Mouse (Mus musculus): ENCODE data around the gene Dkk3. TPM values are rescaled to one million over a fixed set of nuclear protein-coding genes. Genes with fewer than 3 reads are reported as not detected.

The Dkk3 gene
- polyA plus RNA-seq (2016; fragmentation: Nextera tagmentation; extraction: Ambion mirVana) = 21.5 and 28.7 TPM in 2 replicates

DNA sequence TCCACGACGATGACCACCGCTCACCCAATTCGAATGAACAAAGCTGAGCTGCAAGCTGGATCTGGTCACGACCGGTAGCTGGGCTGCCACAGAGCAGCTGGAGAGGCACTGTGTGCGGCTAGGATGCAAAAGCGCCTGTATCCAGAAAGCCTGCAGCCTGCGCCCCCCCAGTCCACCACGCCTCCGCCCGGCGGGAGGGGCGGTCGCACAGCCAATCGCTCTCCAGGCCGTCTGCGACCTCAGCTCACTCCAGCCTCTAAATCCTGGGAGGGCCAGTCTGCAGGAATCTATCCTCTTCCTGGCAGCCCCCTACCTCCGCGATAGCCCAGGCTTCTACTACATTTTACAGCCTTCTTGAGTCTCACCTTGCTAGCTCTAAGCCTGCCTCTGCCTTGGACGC is at the start of gene Dkk3:
Gene Dkk3 (minus strand): TSS at position 116 of the 400 bp plus-strand sequence.
- Histone ChIP-seq H3K9me3 (no peaks in the 10 kb centered on the region), H3K9ac (peak within 1 kb of the TSS; percentile 68), H3K27ac (no peak within 1 kb of the TSS), H3K27me3 (peaks cover 27% of the 10 kb centered on the region), H3K36me3 (replicated peaks) (no peaks in the 10 kb centered on the region), H3K4me3 (replicated peaks) (peak within 1 kb of the TSS; percentile 53), H3K4me1 (peaks cover 21% of the 10 kb centered on the region), H3K4me2 (peak within 1 kb of the TSS; percentile 65)
- WGBS = 3% methylated on average over 21 of the region's 21 CpGs
- peak; percentile 63 for ATAC-seq (ENCODE audit: low FRiP score)

DNA sequence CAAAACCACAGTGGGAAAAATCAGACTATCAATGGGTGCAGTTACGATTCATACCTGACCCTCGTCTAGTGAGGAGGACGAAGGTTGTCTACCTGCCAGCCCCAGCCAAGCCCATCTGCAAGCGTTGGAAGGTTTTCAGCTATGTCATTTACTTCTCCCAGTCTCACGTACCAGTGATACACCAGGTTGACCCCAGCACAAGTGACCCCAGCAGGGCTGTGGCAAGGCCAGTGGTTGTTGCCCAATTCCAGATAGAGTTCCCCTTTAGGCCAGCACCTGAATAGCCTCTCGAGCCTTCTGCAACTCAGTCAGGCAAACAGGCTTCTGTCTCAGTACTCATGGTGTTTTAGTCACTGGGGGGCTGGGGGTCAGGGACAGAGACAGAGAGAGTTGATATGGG is 48.9 kb upstream of the Dkk3 start:
- ATAC-seq (ENCODE audit: low FRiP score) = no peak
- Histone ChIP-seq H3K36me3 (replicated peaks) (no peaks in the 10 kb centered on the region), H3K4me2 (no peak overlapping the region), H3K4me3 (replicated peaks) (no peak overlapping the region), H3K27ac (no peak overlapping the region), H3K27me3 (no peaks in the 10 kb centered on the region), H3K9me3 (no peaks in the 10 kb centered on the region), H3K9ac (no peak overlapping the region), H3K4me1 (peaks cover 3% of the 10 kb centered on the region; the same call in 1 of the 2 replicates)
- WGBS = 92% methylated on average over 6 of the region's 6 CpGs

DNA sequence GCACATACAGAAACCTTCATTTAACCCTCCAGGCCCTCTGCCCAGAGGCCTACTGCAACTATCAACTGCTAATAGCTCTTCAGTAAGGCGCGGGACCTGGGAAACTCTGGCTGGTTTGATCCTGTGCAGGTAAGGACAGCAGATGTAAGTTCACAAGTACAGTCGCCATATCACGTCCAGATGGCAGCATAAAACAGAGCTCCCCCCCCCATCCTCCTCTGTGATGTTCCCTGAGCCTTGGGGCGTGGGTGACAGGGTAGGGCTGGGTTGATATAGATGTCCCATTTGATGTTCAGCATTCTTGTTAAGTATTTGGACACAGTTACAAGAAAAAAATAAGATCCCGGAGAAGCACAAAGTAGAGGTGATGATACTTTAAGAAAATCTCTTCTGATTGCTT is 46.7 kb upstream of the Dkk3 start:
- no peak overlapping the region for H3K4me2 ChIP-seq
- H3K9ac ChIP-seq = no peak overlapping the region
- no peaks in the 10 kb centered on the region for H3K36me3 ChIP-seq (replicated peaks)
- ATAC-seq (ENCODE audit: low FRiP score) = no peak
- H3K9me3 ChIP-seq = no peaks in the 10 kb centered on the region
- no peak overlapping the region for H3K4me3 ChIP-seq (replicated peaks)
- WGBS = 93% methylated on average over 6 of the region's 6 CpGs
- no peaks in the 10 kb centered on the region for H3K27me3 ChIP-seq
- H3K4me1 ChIP-seq = no peaks in the 10 kb centered on the region
- no peak overlapping the region for H3K27ac ChIP-seq

DNA sequence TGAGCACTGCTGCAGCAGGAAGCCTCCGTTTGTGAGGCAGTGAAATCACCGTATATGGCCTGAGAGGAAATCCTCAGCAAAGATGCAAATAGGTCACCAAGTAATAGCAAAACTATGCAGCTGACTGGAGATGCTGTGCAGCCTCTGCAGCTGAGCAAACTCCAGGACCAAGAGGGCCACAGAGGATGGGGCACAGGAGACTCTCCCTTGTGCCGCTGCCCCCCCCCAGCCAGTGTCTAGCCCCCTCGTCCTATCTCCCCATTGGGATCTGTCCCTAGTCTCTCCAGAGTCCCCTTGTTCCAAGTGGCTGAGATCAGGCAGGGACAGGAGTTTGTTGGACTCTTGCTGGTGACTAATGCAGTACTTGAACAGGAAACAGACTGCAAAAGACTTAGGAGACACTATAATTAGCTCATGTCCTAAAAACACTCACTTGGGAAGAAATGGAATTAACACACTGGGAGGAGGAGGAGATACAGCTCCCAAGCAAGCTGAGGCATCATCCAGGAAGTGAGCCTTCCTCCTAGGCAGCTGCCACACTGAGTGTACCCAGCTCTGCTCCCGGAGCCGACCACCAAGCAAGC is 45.6 kb upstream of the Dkk3 start:
- no peak for ATAC-seq (ENCODE audit: low FRiP score)
- 84% methylated on average over 6 of the region's 6 CpGs for WGBS
- Histone ChIP-seq H3K9ac (no peak overlapping the region), H3K9me3 (no peaks in the 10 kb centered on the region), H3K4me1 (0 out of 2 replicates have a peak, but pooled peaks cover under 1% of the 10 kb centered on the region), H3K36me3 (replicated peaks) (no peaks in the 10 kb centered on the region), H3K4me2 (no peak overlapping the region), H3K4me3 (replicated peaks) (no peak overlapping the region), H3K27ac (no peak overlapping the region), H3K27me3 (no peaks in the 10 kb centered on the region)

DNA sequence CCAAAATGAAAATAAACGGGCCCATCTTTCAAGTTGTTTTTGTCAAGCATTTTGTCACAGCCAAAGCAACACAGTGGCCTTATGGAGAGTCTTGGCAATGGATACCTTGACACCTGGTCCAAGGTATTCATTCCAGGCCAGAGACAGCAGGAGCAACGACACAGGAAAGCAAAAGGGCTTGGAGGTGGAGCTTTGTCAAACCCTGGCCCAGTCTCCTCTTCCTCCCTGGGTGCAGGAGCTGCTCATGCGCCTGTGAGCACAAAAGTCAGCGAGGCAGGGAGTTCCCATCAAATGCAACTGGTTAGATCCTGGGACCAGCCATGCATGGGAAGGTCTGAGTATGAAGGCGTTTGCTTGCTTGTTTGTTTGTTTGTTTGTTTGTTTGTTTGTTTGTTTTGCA is 45.1 kb upstream of the Dkk3 start:
- H3K4me3 ChIP-seq (replicated peaks) = no peak overlapping the region
- H3K9ac ChIP-seq = no peak overlapping the region
- H3K9me3 ChIP-seq = no peaks in the 10 kb centered on the region
- 75% methylated on average over 5 of the region's 5 CpGs for WGBS
- no peak overlapping the region for H3K4me2 ChIP-seq
- H3K27me3 ChIP-seq = no peaks in the 10 kb centered on the region
- no peak overlapping the region for H3K27ac ChIP-seq
- no peaks in the 10 kb centered on the region for H3K36me3 ChIP-seq (replicated peaks)
- 0 out of 2 replicates have a peak, but pooled peaks cover 4% of the 10 kb centered on the region for H3K4me1 ChIP-seq
- no peak for ATAC-seq (ENCODE audit: low FRiP score)

DNA sequence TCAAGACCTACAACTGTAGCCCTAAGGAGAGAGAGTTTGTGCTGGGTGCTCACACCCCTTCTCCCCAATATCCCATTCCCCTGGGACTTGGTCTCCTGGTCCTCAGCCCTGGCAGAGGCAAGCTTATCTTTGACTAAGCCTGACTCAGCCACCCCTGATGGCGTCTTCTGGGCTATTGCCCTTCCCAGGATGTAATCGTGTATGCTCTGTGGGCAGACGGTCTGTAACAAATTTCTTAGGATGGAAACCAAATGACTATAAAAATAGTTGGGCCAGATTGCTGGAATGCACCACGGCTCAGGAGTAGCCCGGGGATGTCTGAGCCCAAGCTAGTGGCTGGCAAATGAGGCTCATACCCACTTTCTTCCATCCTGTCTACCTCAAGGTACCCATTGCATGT is 44.0 kb upstream of the Dkk3 start:
- 0 out of 2 replicates have a peak, but pooled peaks cover 4% of the 10 kb centered on the region for H3K4me1 ChIP-seq
- ATAC-seq (ENCODE audit: low FRiP score) = no peak
- H3K4me2 ChIP-seq = no peak overlapping the region
- no peak overlapping the region for H3K9ac ChIP-seq
- no peaks in the 10 kb centered on the region for H3K9me3 ChIP-seq
- no peaks in the 10 kb centered on the region for H3K36me3 ChIP-seq (replicated peaks)
- WGBS = 85% methylated on average over 5 of the region's 5 CpGs
- H3K27me3 ChIP-seq = no peaks in the 10 kb centered on the region
- H3K27ac ChIP-seq = no peak overlapping the region
- no peak overlapping the region for H3K4me3 ChIP-seq (replicated peaks)

DNA sequence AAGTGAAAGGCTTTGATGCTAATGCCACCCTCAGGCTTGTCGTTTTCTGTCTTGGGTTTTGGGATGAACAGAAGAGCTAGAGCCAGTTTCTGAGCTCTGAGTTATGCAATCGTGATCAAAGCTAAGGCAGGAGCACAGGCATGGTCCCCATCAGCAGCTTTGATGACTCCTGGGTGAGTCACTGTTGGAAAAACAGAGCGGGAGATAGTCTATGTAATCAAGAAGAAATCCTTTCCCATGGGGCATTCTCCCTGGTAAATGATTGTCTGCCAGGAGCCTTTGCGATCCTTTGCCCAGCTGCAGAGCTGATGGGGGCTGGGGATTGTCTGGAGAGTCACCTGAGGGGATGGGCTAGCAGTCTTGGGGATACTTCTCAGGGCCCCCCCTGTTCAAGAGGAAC is 43.3 kb upstream of the Dkk3 start:
- no peak overlapping the region for H3K4me2 ChIP-seq
- no peaks in the 10 kb centered on the region for H3K27me3 ChIP-seq
- WGBS = 77% methylated on average over 4 of the region's 4 CpGs
- H3K36me3 ChIP-seq (replicated peaks) = no peaks in the 10 kb centered on the region
- H3K4me1 ChIP-seq = 0 out of 2 replicates have a peak, but pooled peaks cover 4% of the 10 kb centered on the region
- no peak for ATAC-seq (ENCODE audit: low FRiP score)
- H3K27ac ChIP-seq = no peak overlapping the region
- H3K4me3 ChIP-seq (replicated peaks) = no peak overlapping the region
- H3K9me3 ChIP-seq = no peaks in the 10 kb centered on the region
- H3K9ac ChIP-seq = no peak overlapping the region

DNA sequence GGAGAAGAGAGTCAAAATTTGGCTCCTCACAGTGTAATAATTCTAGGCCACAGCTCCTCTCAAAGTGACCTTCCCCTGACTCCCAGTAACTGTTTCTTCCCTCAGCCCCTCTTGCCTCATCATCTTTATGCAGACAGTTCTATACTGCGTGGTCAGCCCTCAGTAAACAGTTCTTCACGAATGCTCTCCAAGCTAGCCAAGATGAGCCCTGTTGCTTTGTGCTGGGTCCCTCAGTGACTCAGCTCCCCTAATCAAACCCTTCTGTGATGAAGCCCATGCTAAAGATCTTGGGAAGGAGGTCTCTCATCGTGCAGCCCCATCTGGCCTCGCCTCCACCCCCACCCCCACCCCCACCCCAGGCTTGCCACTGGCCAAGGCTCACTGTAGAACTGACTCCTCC is 41.9 kb upstream of the Dkk3 start:
- no peak overlapping the region for H3K4me2 ChIP-seq
- no peaks in the 10 kb centered on the region for H3K27me3 ChIP-seq
- no peak overlapping the region for H3K4me3 ChIP-seq (replicated peaks)
- no peaks in the 10 kb centered on the region for H3K36me3 ChIP-seq (replicated peaks)
- no peaks in the 10 kb centered on the region for H3K9me3 ChIP-seq
- no peak overlapping the region for H3K27ac ChIP-seq
- H3K4me1 ChIP-seq = 0 out of 2 replicates have a peak, but pooled peaks cover 4% of the 10 kb centered on the region
- no peak overlapping the region for H3K9ac ChIP-seq
- ATAC-seq (ENCODE audit: low FRiP score) = no peak
- 28% methylated on average over 4 of the region's 4 CpGs for WGBS

DNA sequence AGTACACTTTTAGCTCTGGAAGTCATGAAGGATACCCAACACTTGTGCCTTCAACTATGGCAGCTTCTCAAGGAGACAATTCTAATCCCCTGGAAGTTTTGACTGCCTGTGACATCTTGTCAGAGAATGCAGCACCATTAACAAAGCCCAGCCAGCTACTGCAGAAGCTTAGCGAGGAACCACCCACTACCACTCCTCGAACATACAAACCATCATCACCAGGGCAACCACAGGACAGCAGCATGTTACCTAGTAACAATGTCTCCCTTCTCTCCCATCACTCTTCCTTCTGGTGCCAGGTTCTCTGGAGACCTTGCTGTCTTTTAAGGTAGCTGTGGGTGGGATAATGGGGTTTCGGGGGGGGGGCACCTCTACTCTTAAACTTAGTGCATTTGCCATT is 40.5 kb upstream of the Dkk3 start:
- no peaks in the 10 kb centered on the region for H3K9me3 ChIP-seq
- no peak overlapping the region for H3K4me2 ChIP-seq
- H3K4me3 ChIP-seq (replicated peaks) = no peak overlapping the region
- H3K9ac ChIP-seq = no peak overlapping the region
- 0 out of 2 replicates have a peak, but pooled peaks cover 4% of the 10 kb centered on the region for H3K4me1 ChIP-seq
- no peaks in the 10 kb centered on the region for H3K27me3 ChIP-seq
- no peaks in the 10 kb centered on the region for H3K36me3 ChIP-seq (replicated peaks)
- WGBS = 50% methylated on average over 3 of the region's 3 CpGs
- H3K27ac ChIP-seq = no peak overlapping the region
- no peak for ATAC-seq (ENCODE audit: low FRiP score)

DNA sequence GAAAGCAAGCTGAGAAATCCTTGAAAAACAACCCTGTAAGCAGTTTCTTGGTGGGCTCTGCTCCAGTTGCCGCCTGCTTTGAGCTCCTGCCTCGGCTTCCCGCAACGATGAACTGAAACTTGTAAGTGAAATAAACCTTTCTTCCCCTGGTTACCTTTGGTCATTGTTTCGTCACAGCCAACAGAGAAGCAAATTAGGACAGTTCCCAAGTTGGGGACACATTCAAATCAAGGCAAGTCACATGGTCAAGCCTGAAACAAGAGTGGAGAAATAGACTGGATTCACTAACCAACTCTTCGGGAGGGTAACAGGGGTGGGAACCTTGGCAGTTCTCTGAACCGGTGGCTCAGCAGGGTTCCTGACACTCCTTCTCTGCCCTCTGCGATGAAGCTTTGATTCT is 38.6 kb upstream of the Dkk3 start:
- Histone ChIP-seq H3K27ac (no peak overlapping the region), H3K9me3 (no peaks in the 10 kb centered on the region), H3K9ac (no peak overlapping the region), H3K4me1 (0 out of 2 replicates have a peak, but pooled peaks cover 4% of the 10 kb centered on the region), H3K4me3 (replicated peaks) (no peak overlapping the region), H3K36me3 (replicated peaks) (no peaks in the 10 kb centered on the region), H3K27me3 (no peaks in the 10 kb centered on the region), H3K4me2 (no peak overlapping the region)
- no peak for ATAC-seq (ENCODE audit: low FRiP score)
- WGBS = 75% methylated on average over 8 of the region's 8 CpGs

DNA sequence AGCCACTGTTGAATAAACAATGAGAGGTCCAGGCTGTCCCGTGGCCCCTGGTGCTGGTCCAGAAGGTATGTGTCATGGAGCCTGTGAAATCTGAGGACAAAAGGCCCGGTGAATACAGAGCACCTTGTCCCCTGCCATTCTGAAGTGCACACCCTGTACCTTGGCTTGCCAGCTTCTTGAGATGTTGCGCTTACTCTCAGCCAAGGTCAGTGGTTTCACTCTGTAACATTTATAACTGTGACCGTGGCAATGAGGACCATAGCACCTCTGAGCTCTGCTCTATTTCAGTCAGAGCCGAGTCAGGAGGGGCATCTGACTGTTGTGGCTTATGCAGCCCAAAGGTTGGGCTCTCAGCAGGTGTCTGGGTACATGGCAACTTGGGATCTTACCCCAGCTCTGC is 35.4 kb upstream of the Dkk3 start:
- 81% methylated on average over 5 of the region's 5 CpGs for WGBS
- H3K9ac ChIP-seq = no peak overlapping the region
- no peak overlapping the region for H3K4me3 ChIP-seq (replicated peaks)
- ATAC-seq (ENCODE audit: low FRiP score) = no peak
- H3K27me3 ChIP-seq = no peaks in the 10 kb centered on the region
- no peak overlapping the region for H3K4me2 ChIP-seq
- no peaks in the 10 kb centered on the region for H3K36me3 ChIP-seq (replicated peaks)
- H3K9me3 ChIP-seq = no peaks in the 10 kb centered on the region
- 0 out of 2 replicates have a peak, but pooled peaks cover 1% of the 10 kb centered on the region for H3K4me1 ChIP-seq
- no peak overlapping the region for H3K27ac ChIP-seq

DNA sequence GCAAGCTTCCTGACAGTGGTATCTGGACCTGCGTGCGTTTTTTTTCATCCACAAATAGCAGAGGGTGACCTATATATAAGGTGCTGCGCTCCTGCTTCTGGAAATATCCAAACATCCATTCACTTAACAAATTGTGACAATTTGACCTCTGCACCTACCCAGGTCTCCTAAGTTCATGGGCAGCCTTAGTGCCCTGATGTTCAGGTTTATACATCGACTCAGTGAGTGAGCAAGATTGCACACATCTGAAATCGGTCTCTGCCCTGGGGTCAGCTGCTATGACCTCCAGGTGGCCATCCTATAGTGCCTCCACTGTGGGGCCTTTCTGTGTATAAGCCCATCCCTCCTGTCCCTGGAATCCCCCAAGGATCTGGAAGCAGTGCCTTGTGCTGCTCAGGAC is 33.9 kb upstream of the Dkk3 start:
- no peak for ATAC-seq (ENCODE audit: low FRiP score)
- H3K4me1 ChIP-seq = no peaks in the 10 kb centered on the region
- H3K4me2 ChIP-seq = no peak overlapping the region
- no peaks in the 10 kb centered on the region for H3K9me3 ChIP-seq
- H3K4me3 ChIP-seq (replicated peaks) = no peak overlapping the region
- 91% methylated on average over 5 of the region's 5 CpGs for WGBS
- H3K9ac ChIP-seq = no peak overlapping the region
- H3K27me3 ChIP-seq = no peaks in the 10 kb centered on the region
- no peak overlapping the region for H3K27ac ChIP-seq
- H3K36me3 ChIP-seq (replicated peaks) = no peaks in the 10 kb centered on the region

DNA sequence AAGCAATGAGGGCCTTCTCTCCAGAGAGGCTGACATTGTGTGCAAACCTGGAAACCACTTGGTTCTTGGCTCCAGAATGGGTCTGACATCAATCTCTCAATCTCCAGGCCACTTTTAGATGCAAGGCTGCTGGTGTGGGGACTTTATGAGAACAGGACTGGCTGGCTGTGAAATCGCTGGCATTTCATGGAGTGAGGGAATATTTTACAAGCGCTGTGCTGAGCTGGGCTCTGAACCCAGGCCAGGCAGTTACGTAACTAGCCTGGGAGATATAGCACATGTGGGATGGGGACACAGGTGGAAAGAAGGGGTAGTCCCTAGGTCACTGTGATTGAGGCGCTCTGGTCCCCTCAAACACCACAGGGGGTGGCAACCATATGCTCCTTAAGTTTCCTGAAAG is 33.4 kb upstream of the Dkk3 start:
- no peaks in the 10 kb centered on the region for H3K36me3 ChIP-seq (replicated peaks)
- H3K4me3 ChIP-seq (replicated peaks) = no peak overlapping the region
- no peak overlapping the region for H3K9ac ChIP-seq
- no peak overlapping the region for H3K4me2 ChIP-seq
- ATAC-seq (ENCODE audit: low FRiP score) = no peak
- no peaks in the 10 kb centered on the region for H3K27me3 ChIP-seq
- 93% methylated on average over 4 of the region's 4 CpGs for WGBS
- no peak overlapping the region for H3K27ac ChIP-seq
- no peaks in the 10 kb centered on the region for H3K4me1 ChIP-seq
- H3K9me3 ChIP-seq = no peaks in the 10 kb centered on the region

All from forebrain, embryonic 12.5 days (tissue).